Mouse (Mus musculus): ENCODE measurements at regions not wholly inside any gene's neighbourhood (a gene's known extent, or its start where the extent isn't known, plus 50 kb on each side); places are given as distances from the start of the nearest gene placed in this dataset.

DNA sequence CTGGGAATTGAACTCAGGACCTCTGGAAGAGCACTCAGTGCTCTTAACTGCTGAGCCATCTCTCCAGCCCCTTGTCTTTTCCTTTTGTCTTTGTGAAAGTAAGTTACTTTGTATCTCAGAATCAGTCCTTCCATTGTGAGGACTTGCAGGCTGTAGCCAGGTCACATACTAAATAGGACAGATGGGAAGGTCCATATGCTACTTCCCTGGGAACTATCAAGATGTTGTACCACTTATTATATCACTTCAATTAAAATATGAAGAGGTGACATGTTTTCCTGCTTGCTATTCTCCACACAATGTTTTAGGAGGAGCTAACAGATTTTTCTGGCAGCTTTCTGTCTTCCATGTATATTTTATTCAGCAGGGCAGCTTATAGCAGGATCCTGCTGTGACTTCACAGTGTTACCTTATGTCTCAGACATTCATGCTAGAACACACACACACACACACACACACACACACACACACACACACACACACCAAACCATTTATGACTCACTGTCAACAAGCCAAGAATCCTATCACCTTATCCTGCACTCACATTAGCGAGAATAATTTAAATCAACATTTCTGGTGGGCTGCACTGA, 179.6 kb upstream of the Fermt1 start:
- TF ChIP-seq FLI1 (IDR thresholded peaks at IDR 0.05; ENCODE audit: low read length) (no peak), GATA1 (IDR thresholded peaks at IDR 0.05; ENCODE audit: borderline replicate concordance, low read length) (no peak)

Measured in megakaryocyte, embryonic 14.5 days (primary cell).